Mouse (Mus musculus) kidney, embryonic 15.5 days (tissue): ENCODE data around the gene Gsk3b. TPM values are rescaled to one million over a fixed set of nuclear protein-coding genes. Genes with fewer than 3 reads are reported as not detected.
"Not testable (repeated sequence)": the region's sequence is repeated elsewhere in the genome, so short reads cannot be mapped to it uniquely, and the experiment has no call there.

Experiments used
- ATAC-seq: fragments of 200-750 bp; cut with Nextera tagmentation; replicated peaks from 2 replicates; pipeline ENCODE4 v1.8.0; 2017; ENCODE audit warnings: moderate TSS enrichment; ENCODE audit not compliant: low FRiP score
- H3K27ac ChIP-seq: fragments of 300-500 bp; sonication (generic); 2 replicates; pipeline ENCODE4 v1.5.1; 2015; ENCODE audit warnings: mild to moderate bottlenecking, inconsistent platforms
- H3K27me3 ChIP-seq: fragments of 300-500 bp; sonication (generic); 2 replicates; pipeline ENCODE4 v1.6.1; 2015; ENCODE audit warnings: inconsistent platforms
- H3K36me3 ChIP-seq: fragments of 300-500 bp; sonication (generic); 2 replicates; pipeline ENCODE4 v1.6.1; 2015; ENCODE audit warnings: inconsistent platforms
- H3K4me1 ChIP-seq: fragments of 300-500 bp; sonication (generic); 2 replicates; pipeline ENCODE4 v1.6.1; 2015; ENCODE audit warnings: inconsistent platforms
- H3K4me2 ChIP-seq: fragments of 300-500 bp; sonication (generic); 2 replicates; pipeline ENCODE4 v1.6.1; 2015; ENCODE audit warnings: moderate library complexity, mild to moderate bottlenecking, inconsistent platforms
- H3K4me3 ChIP-seq: fragments of 300-500 bp; sonication (generic); replicated peaks from 2 replicates; pipeline ENCODE4 v1.5.1; 2015; ENCODE audit warnings: mild to moderate bottlenecking, inconsistent platforms
- H3K9ac ChIP-seq: fragments of 300-500 bp; sonication (generic); 2 replicates; pipeline ENCODE4 v1.6.1; 2015; ENCODE audit warnings: mild to moderate bottlenecking, inconsistent platforms
- H3K9me3 ChIP-seq: fragments of 300-500 bp; sonication (generic); replicated peaks from 2 replicates; pipeline ENCODE4 v1.6.1; 2016; ENCODE audit warnings: inconsistent platforms
- WGBS: fragments of 180-500 bp; shearing (Covaris S2); methylation state at CpG from one replicate; pipeline ENCODE4 v1.1.7; 2015; ENCODE audit warnings: mixed read lengths; 5-methylcytosine and 5-hydroxymethylcytosine counted together
- polyA plus RNA-seq: library from polyadenylated mRNA; unstranded; fragments of >200 nt; fragmentation: Nextera tagmentation; extraction: Ambion mirVana; gene quantifications from 2 replicates; pipeline ENCODE4 v1.2.1, GENCODE M21; 2015

Gsk3b gene
- polyA plus RNA-seq, 1 experiment from 2014 or later: 58.4 TPM

DNA sequence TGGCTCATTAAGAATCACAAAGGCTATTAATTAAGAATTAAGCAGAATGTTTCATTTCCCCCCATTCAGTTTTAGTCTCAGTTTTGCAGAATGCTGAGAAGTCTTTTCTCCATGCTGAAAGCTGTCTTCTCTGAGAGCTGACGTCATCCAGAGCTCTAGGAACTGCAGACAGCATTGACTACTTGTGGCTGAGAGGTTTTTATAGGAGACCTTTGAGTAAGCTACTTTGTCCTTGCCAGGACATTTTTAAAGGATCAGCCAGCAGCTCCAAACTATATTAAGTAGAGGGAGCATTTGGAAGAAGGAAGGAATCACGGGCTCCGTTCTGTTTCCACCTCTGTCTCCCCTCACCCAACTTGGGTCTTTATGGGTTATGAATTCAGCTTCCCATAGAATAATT, 17.7 kb downstream of the Gsk3b start:
- 82% methylated on average over 3 of the region's 3 CpGs for WGBS
- Histone ChIP-seq H3K27me3 (no peaks in the 10 kb centered on the region), H3K27ac (no peak overlapping the region), H3K4me3 (no peak overlapping the region), H3K4me2 (no peak overlapping the region), H3K9ac (no peak overlapping the region), H3K36me3 (peaks cover 13% of the 10 kb centered on the region; the same call in 1 of the 2 replicates), H3K9me3 (no peaks in the 10 kb centered on the region), H3K4me1 (peaks cover 5% of the 10 kb centered on the region)
- no peak for ATAC-seq

DNA sequence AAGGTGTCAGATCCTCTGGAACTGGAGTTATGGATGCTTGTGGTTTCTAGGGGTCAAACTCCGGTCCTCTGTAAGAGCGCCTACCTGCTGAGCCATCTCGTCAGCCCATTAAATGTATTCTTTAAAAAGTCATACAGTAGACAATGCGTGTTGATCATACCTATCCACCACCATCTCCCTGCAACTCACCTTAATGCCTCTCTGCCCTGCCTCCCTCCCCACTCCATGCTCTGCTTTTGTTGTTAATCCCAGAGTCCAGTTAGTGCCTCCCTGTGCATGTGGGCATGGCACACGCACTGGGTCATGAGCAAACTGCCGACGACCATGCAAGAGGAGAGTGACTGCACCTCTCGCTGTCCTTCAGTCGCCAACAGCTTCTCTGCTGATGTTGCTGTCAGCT, 21.2 kb downstream of the Gsk3b start:
- Histone ChIP-seq H3K36me3 (peaks cover 14% of the 10 kb centered on the region), H3K27ac (0 out of 2 replicates have a peak overlapping the region, but pooled peaks have one; percentile 51), H3K9me3 (no peaks in the 10 kb centered on the region), H3K9ac (no peak overlapping the region), H3K27me3 (no peaks in the 10 kb centered on the region), H3K4me1 (peaks cover 13% of the 10 kb centered on the region), H3K4me2 (no peak overlapping the region), H3K4me3 (no peak overlapping the region)
- no peak for ATAC-seq
- 88% methylated on average over 9 of the region's 9 CpGs for WGBS

DNA sequence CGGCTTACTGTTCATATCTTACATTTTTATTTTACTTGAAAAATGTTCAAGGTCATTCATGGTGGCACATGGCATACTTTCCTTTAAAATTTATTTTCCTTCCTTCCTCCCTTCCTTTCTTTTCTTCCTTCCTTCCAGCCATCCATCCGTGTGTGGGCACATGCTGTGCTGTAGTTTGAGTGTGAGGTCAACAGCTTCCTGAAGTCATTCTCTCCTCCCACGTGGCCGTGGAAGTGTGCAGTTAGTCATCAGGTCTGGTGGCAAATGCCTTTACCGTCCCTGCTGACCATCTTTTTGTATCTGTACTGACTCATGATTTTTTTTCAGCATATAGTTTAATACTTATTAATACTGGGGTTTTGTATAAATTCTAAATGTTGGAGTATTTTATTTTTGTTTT, 21.8 kb downstream of the Gsk3b start:
- ATAC-seq: no peak
- Histone ChIP-seq H3K36me3 (peaks cover 12% of the 10 kb centered on the region), H3K4me3 (no peak overlapping the region), H3K27ac (no peak overlapping the region), H3K27me3 (no peaks in the 10 kb centered on the region), H3K9me3 (no peaks in the 10 kb centered on the region), H3K4me2 (no peak overlapping the region), H3K4me1 (peaks cover 17% of the 10 kb centered on the region), H3K9ac (no peak overlapping the region)
- WGBS: 35% methylated on average over 5 of the region's 5 CpGs

DNA sequence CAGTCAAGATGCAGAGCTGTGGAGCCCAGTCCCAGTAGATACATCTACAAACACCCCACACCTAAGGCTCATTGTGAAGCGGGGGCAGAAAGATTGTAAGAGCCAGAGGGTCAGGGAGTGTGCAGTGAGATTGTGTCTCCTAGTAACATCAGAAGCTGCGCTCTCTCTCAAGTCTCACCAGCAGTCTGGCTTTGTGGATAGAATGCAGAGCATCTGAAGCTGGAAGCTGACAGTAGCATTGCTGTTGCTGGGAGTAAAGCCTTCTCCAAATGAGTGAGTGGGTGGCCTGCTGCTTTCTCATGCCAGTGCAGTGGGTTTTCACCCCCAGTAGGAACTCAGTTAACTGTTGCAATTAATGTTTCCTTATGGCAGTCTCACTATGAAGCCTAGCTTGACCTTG, 25.3 kb downstream of the Gsk3b start:
- no peak overlapping the region for H3K9ac ChIP-seq
- no peak for ATAC-seq
- no peak overlapping the region for H3K4me3 ChIP-seq
- peaks cover 10% of the 10 kb centered on the region for H3K36me3 ChIP-seq
- H3K27ac ChIP-seq: no peak overlapping the region
- H3K9me3 ChIP-seq: no peaks in the 10 kb centered on the region
- peaks cover 18% of the 10 kb centered on the region for H3K4me1 ChIP-seq
- no peaks in the 10 kb centered on the region for H3K27me3 ChIP-seq
- WGBS: 93% methylated on average over 2 of the region's 2 CpGs
- no peak overlapping the region for H3K4me2 ChIP-seq

DNA sequence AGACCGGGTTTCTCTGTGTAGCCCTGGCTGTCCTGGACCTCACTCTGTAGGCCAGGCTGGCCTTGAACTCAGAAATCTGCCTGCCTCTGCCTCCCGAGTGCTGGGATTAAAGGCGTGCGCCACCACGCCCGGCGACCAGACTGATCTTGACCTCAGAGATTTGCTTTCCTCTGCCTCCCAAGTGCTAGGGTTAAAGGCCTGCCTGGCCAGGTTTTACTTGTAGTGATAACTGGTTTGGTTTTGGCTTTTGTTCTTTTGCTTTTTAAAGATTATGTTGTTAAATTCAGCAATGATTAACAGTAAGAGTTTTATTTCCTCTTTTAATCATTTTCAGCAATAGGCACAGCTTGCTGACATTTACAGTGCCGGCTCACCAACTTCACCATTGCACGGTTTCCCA, 29.1 kb downstream of the Gsk3b start:
- H3K9me3 ChIP-seq, H3K9ac ChIP-seq, ATAC-seq, H3K4me2 ChIP-seq, H3K27me3 ChIP-seq, H3K27ac ChIP-seq, H3K4me3 ChIP-seq: not testable (repeated sequence)
- WGBS: 86% methylated on average over 9 of the region's 9 CpGs
- Histone ChIP-seq H3K4me1 (peaks cover 25% of the 10 kb centered on the region), H3K36me3 (peaks cover 10% of the 10 kb centered on the region)

DNA sequence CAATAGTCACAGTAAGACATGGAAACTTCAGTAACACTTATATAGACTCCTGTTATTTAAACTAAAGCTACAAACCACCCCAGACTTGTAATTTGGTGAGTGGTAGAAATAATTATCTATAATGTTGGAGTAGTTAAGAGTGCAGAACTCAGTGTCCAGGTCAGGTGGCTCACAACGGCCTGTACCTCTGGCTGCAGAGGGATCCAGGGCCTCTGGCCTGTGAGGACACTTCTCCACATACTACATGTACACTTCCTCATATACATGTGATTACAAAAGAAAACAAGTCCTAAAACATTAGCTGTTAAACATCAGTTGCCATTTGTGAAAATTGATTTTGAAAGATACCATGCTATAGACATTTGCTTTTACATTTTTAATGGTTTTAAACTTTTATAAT, 29.9 kb downstream of the Gsk3b start:
- no peak for ATAC-seq
- H3K4me2 ChIP-seq: no peak overlapping the region
- 80% methylated on average over 1 of the region's 1 CpGs for WGBS
- no peak overlapping the region for H3K4me3 ChIP-seq
- no peak overlapping the region for H3K9ac ChIP-seq
- H3K4me1 ChIP-seq: peaks cover 24% of the 10 kb centered on the region
- H3K9me3 ChIP-seq: no peaks in the 10 kb centered on the region
- H3K27ac ChIP-seq: no peak overlapping the region
- no peaks in the 10 kb centered on the region for H3K27me3 ChIP-seq
- H3K36me3 ChIP-seq: peaks cover 8% of the 10 kb centered on the region

DNA sequence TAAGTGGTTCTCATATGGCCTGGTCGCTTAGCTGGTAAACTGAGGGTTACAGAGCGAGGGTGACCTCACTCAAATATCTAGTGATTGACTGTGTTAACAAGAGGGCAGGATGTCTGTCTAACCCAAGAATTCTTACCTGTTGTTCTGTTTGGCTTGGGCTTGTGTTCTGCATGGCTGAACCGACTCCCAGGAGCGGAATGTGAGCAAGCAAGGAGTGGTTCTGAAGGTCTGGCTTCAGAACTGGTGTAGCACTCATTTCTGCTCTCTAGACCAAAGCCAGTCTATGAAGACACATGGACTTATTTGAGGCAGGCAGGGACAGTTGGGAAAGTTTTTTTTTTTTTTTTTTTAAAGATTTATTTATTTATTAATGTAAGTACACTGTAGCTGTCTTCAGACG, 30.5 kb downstream of the Gsk3b start:
- Histone ChIP-seq H3K9ac (no peak overlapping the region), H3K36me3 (peaks cover 3% of the 10 kb centered on the region; the same call in 1 of the 2 replicates), H3K4me3 (no peak overlapping the region), H3K9me3 (no peaks in the 10 kb centered on the region), H3K27ac (peak overlapping the region; percentile 54; the same call in 1 of the 2 replicates), H3K4me2 (no peak overlapping the region), H3K27me3 (no peaks in the 10 kb centered on the region), H3K4me1 (peaks cover 21% of the 10 kb centered on the region)
- ATAC-seq: peak; percentile 29; the same call in 1 of the 2 replicates
- 74% methylated on average over 5 of the region's 5 CpGs for WGBS

DNA sequence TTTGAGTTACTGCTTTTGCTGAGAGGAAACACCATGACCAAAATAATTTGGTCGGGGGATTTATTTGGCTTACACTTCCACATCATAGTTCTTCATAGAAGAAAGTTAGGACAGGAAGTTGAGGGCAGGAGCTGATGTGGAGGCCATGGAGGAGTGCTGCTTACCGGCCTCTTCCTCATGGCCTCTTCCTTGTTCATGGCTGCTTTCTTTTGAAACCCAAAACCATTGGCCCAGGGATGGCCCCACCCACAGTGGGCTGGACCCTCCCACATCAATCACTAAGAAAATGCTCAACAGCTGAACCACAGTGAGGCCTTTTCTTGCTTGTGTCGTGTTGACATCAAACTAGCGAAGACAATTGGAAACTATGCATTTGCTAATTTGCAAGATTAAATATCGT, 40.4 kb downstream of the Gsk3b start:
- 77% methylated on average over 5 of the region's 5 CpGs for WGBS
- Histone ChIP-seq H3K4me1 (peaks cover 36% of the 10 kb centered on the region), H3K27me3 (no peaks in the 10 kb centered on the region), H3K4me2 (no peak overlapping the region), H3K27ac (no peak overlapping the region), H3K36me3 (no peaks in the 10 kb centered on the region), H3K4me3 (no peak overlapping the region), H3K9ac (no peak overlapping the region), H3K9me3 (no peaks in the 10 kb centered on the region)
- ATAC-seq: no peak

DNA sequence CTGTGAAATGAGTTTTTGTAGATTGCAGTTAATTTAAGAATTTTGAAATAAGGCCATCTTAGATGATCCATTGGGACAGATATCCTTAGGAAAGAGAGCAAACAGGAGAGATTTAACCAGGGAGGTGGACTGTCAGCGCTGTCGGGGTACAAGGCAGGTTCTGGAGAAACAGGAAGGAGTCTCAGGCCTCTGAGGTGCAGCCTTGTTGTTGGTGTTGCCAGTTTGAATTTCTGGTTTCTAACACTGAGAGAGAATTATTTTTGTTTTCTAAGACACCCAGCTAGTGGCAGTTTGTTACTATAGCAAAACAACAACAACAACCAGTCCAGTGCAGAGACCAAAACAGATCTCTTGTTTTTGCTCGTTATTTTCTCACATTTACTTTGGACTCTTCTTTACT, 42.2 kb downstream of the Gsk3b start:
- Histone ChIP-seq H3K9ac (no peak overlapping the region), H3K27me3 (no peaks in the 10 kb centered on the region), H3K9me3 (no peaks in the 10 kb centered on the region), H3K4me2 (no peak overlapping the region), H3K4me3 (no peak overlapping the region), H3K4me1 (peaks cover 36% of the 10 kb centered on the region), H3K36me3 (peaks cover 6% of the 10 kb centered on the region; the same call in 1 of the 2 replicates), H3K27ac (peak overlapping the region; percentile 81; the same call in 1 of the 2 replicates)
- no peak for ATAC-seq
- WGBS: 80% methylated on average over 3 of the region's 3 CpGs

DNA sequence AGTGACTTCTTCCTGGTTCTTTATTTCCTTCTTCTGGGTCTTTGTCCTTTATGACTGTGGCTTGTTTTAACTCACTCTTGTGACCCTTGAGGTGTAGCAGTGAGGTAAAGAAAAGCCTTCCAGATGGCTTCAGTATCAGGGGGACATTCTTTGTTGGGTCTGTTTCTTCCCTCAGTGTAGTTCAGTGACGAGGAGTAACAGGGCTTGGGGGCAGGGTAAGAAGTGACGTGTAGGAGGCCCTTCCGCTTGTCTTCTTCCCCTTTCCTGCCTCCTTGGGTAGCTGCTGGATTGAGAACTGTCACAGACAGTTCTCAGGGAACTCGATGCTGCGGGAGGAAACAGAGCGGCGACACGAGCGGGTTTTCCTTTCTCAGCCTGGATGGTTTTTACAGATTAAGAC, 43.0 kb downstream of the Gsk3b start:
- 19% methylated on average over 9 of the region's 9 CpGs for WGBS
- Histone ChIP-seq H3K4me3 (0 out of 2 replicates have a peak overlapping the region, but pooled peaks have one; percentile 5), H3K4me1 (peaks cover 36% of the 10 kb centered on the region), H3K27me3 (no peaks in the 10 kb centered on the region), H3K27ac (peak overlapping the region; percentile 81), H3K9ac (no peak overlapping the region), H3K36me3 (peaks cover 6% of the 10 kb centered on the region; the same call in 1 of the 2 replicates), H3K9me3 (no peaks in the 10 kb centered on the region), H3K4me2 (peak overlapping the region; percentile 39)
- peak; percentile 85 for ATAC-seq

DNA sequence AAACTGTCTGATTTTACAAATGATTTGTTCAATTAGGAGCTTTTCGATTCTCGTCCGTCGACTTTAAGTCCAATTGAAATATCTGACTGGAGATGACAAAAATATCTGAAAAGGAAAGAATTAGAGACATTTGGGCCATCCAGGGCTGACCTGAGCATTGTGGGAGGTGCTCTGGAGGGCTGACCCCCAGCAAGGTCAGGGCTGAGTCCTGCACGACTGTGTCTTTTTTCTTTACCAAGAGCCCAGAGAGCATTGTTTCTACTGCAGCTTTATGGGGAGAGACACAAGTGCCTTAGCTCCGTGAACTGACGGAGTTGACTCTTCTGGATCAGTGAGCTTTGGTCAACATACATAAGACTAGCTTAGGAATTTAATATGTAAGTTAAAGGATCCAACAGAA, 43.4 kb downstream of the Gsk3b start:
- Histone ChIP-seq H3K9ac (no peak overlapping the region), H3K4me3 (0 out of 2 replicates have a peak overlapping the region, but pooled peaks have one; percentile 5), H3K27ac (peak overlapping the region; percentile 81), H3K9me3 (no peaks in the 10 kb centered on the region), H3K27me3 (no peaks in the 10 kb centered on the region), H3K4me2 (peak overlapping the region; percentile 39), H3K36me3 (peaks cover 6% of the 10 kb centered on the region; the same call in 1 of the 2 replicates), H3K4me1 (peaks cover 36% of the 10 kb centered on the region)
- 45% methylated on average over 7 of the region's 7 CpGs for WGBS
- peak; percentile 64; the same call in 1 of the 2 replicates for ATAC-seq

DNA sequence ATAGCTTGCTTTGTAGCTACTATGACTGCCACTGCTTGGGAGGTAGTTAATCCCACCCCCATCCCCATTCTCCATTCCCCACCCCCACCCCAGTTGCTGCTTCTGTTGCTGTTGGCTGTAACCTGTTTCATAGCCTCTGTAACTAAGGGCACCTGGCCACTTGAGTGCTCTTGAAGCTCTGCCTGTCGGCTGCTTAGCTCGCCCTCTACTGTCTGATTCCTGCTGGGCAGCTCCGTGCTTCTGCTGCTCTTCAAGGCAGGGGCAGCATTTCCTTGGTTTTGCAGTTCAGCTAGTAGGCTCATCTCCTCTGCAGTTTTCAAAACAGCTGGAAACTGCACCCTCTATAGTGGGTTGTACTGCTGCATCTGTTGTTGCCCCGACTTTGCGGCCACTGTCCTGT, 48.5 kb downstream of the Gsk3b start:
- no peak for ATAC-seq
- H3K4me1 ChIP-seq: peaks cover 9% of the 10 kb centered on the region
- no peak overlapping the region for H3K27ac ChIP-seq

DNA sequence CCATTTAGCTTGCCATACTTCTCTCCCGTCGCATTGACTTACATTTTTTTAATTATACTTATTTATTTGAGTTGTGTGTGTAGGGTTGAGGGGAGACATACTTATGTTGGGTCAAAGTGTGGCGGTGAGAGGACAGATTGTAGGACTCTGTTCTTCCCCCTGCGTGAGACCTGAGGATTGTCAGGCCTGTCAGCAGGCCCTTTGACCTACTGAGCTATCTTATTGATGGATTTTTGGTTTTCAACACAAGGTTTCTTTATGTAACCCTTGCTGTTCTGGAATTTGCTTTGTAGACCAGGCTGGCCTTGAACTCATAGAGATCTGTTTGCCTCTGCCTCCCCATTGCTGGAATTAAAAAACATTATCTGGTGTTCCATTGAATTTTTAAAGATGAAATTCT, 56.1 kb downstream of the Gsk3b start:
- H3K9ac ChIP-seq: no peak overlapping the region
- 86% methylated on average over 4 of the region's 4 CpGs for WGBS
- no peaks in the 10 kb centered on the region for H3K9me3 ChIP-seq
- no peaks in the 10 kb centered on the region for H3K4me1 ChIP-seq
- no peak overlapping the region for H3K4me3 ChIP-seq
- no peaks in the 10 kb centered on the region for H3K27me3 ChIP-seq
- no peak overlapping the region for H3K4me2 ChIP-seq
- peaks cover 20% of the 10 kb centered on the region for H3K36me3 ChIP-seq
- H3K27ac ChIP-seq: no peak overlapping the region
- no peak for ATAC-seq

More for the DNA sequence above, 48.5 kb downstream of the Gsk3b start:
- WGBS: 45% methylated on average over 5 of the region's 5 CpGs
- no peaks in the 10 kb centered on the region for H3K27me3 ChIP-seq
- no peaks in the 10 kb centered on the region for H3K9me3 ChIP-seq
- no peak overlapping the region for H3K4me2 ChIP-seq
- H3K4me3 ChIP-seq: no peak overlapping the region
- no peak overlapping the region for H3K9ac ChIP-seq
- peaks cover 6% of the 10 kb centered on the region; the same call in 1 of the 2 replicates for H3K36me3 ChIP-seq
